Mouse (Mus musculus) R1 (cell line): Measurements from ENCODE around the gene Unc13b.
A peak's percentile ranks its signal among the peaks of the same experiment; 100 is the strongest.

ENCODE experiments used
- DNase-seq: peaks from one replicate; pipeline ENCODE4 v3.0.0-alpha.2; 2018; ENCODE audit warnings: low read depth, low spot score

The Unc13b gene

GRCm38 (mm10) chr4:43217997-43218396, 159.2 kb downstream of the Unc13b start:
- DNase-seq: no peak

GRCm38 (mm10) chr4:43231821-43232220, 173.1 kb downstream of the Unc13b start:
- no peak for DNase-seq

GRCm38 (mm10) chr4:43232985-43233384, 174.2 kb downstream of the Unc13b start:
- DNase-seq: no peak

GRCm38 (mm10) chr4:43233489-43233888, 174.7 kb downstream of the Unc13b start:
- no peak for DNase-seq

- no peak for DNase-seq
Observed at GRCm38 (mm10) chr4:43236898-43237297, 178.1 kb downstream of the Unc13b start.

- DNase-seq: no peak
Observed at GRCm38 (mm10) chr4:43240716-43241115, 182.0 kb downstream of the Unc13b start.

- peak; percentile 7 for DNase-seq
Observed at GRCm38 (mm10) chr4:43244022-43244421, 185.3 kb downstream of the Unc13b start.

GRCm38 (mm10) chr4:43245776-43246175, 187.0 kb downstream of the Unc13b start:
- no peak for DNase-seq

- DNase-seq: peak; percentile 51
Observed at GRCm38 (mm10) chr4:43248026-43248425, 189.3 kb downstream of the Unc13b start.

- DNase-seq: no peak
Observed at GRCm38 (mm10) chr4:43248909-43249308, 190.2 kb downstream of the Unc13b start.

GRCm38 (mm10) chr4:43251269-43251668, 192.5 kb downstream of the Unc13b start:
- no peak for DNase-seq

GRCm38 (mm10) chr4:43257040-43257439, 198.3 kb downstream of the Unc13b start:
- DNase-seq: peak; percentile 23

GRCm38 (mm10) chr4:43258556-43258955, 199.8 kb downstream of the Unc13b start:
- DNase-seq: no peak

GRCm38 (mm10) chr4:43259435-43259834, 200.7 kb downstream of the Unc13b start:
- DNase-seq: no peak

- peak; percentile 4 for DNase-seq
Observed at GRCm38 (mm10) chr4:43260096-43260495, 201.3 kb downstream of the Unc13b start.

- DNase-seq: no peak
Observed at GRCm38 (mm10) chr4:43262821-43263220, 204.1 kb downstream of the Unc13b start.

- DNase-seq: no peak
Observed at GRCm38 (mm10) chr4:43266146-43266545, 207.4 kb downstream of the Unc13b start.

GRCm38 (mm10) chr4:43266623-43267322, 208.0 kb downstream of the Unc13b start, which contains the start of gene Atp8b5:
TSS of gene Atp8b5 (plus strand) at chr4:43267159.
- DNase-seq: peak; percentile 89

GRCm38 (mm10) chr4:43267323-43267658, 208.5 kb downstream of the Unc13b start:
- DNase-seq: no peak

GRCm38 (mm10) chr4:43285476-43285875, 226.7 kb downstream of the Unc13b start:
- no peak for DNase-seq

GRCm38 (mm10) chr4:43287305-43287704, 228.6 kb downstream of the Unc13b start:
- no peak for DNase-seq

GRCm38 (mm10) chr4:43294001-43294400, 235.2 kb downstream of the Unc13b start:
- DNase-seq: peak; percentile 63

- DNase-seq: no peak
Observed at GRCm38 (mm10) chr4:43309696-43310338, 251.1 kb downstream of the Unc13b start.
